Mouse (Mus musculus) heart, embryonic 14.5 days (tissue): ENCODE measurements at regions not wholly inside any gene's neighbourhood (a gene's known extent, or its start where the extent isn't known, plus 50 kb on each side); places are given as distances from the start of the nearest gene placed in this dataset.

ENCODE experiments used
- ATAC-seq: fragments of 200-750 bp; cut with Nextera tagmentation; 2 replicates; pipeline ENCODE4 v1.8.0; 2017; ENCODE audit warnings: low read depth, moderate TSS enrichment; ENCODE audit not compliant: insufficient number of reproducible peaks, insufficient read depth, low FRiP score
- H3K27ac ChIP-seq, 2 experiments: fragments of 200-500 bp in 1 of 2; fragments of 300-500 bp in 1 of 2; sonication (generic) in 1 of 2; replicated peaks in 1 of 2; 2 replicates each; pipeline ENCODE4 v1.5.1; 2012 to 2014; ENCODE audit warnings: low read depth in 2 of 2, low read length in 2 of 2, control low read depth in 1 of 2, mild to moderate bottlenecking in 1 of 2, mixed read lengths in 1 of 2; ENCODE audit not compliant: control insufficient read depth in 1 of 2, insufficient read depth in 1 of 2
- H3K27me3 ChIP-seq: fragments of 300-500 bp; sonication (generic); 2 replicates; pipeline ENCODE4 v1.6.1; 2014; ENCODE audit warnings: mild to moderate bottlenecking, low read length, control low read depth; ENCODE audit not compliant: control insufficient read depth, insufficient read depth
- H3K36me3 ChIP-seq: fragments of 300-500 bp; sonication (generic); 2 replicates; pipeline ENCODE4 v1.6.1; 2014; ENCODE audit warnings: mild to moderate bottlenecking, control low read depth, low read length, mixed read lengths; ENCODE audit not compliant: control insufficient read depth, insufficient read depth
- H3K4me1 ChIP-seq, 2 experiments: fragments of 200-500 bp in 1 of 2; fragments of 300-500 bp in 1 of 2; sonication (generic) in 1 of 2; 2 replicates each; pipeline ENCODE4 v1.6.1; 2012 to 2014; ENCODE audit warnings: low read length in 2 of 2, control low read depth in 1 of 2, mixed read lengths in 1 of 2; ENCODE audit not compliant: control insufficient read depth in 2 of 2, insufficient read depth in 2 of 2
- H3K4me2 ChIP-seq: fragments of 300-500 bp; sonication (generic); 2 replicates; pipeline ENCODE4 v1.6.1; 2014; ENCODE audit warnings: mild to moderate bottlenecking, low read length
- H3K4me3 ChIP-seq, 2 experiments: fragments of 200-500 bp in 1 of 2; fragments of 300-500 bp in 1 of 2; sonication (generic) in 1 of 2; 2 replicates each; pipeline ENCODE4 v1.5.1; 2012 to 2014; ENCODE audit warnings: low read length in 2 of 2, mild to moderate bottlenecking in 2 of 2, control low read depth in 1 of 2, low read depth in 1 of 2, moderate library complexity in 1 of 2; ENCODE audit not compliant: control insufficient read depth in 1 of 2, insufficient read depth in 1 of 2
- H3K9ac ChIP-seq: fragments of 300-500 bp; sonication (generic); 2 replicates; pipeline ENCODE4 v1.6.1; 2014; ENCODE audit warnings: mild to moderate bottlenecking, low read length
- H3K9me3 ChIP-seq: fragments of 300-500 bp; sonication (generic); 2 replicates; pipeline ENCODE4 v1.6.1; 2016; ENCODE audit warnings: low read length, control low read depth; ENCODE audit not compliant: control insufficient read depth
- WGBS: fragments of 180-500 bp; shearing (Covaris S2); extraction: QIAGEN DNeasy Blood & Tissue Kit; methylation state at CpG from one replicate; pipeline ENCODE4 v1.1.7; 2014; 5-methylcytosine and 5-hydroxymethylcytosine counted together

GRCm38 (mm10) chr5:103261406-103261805 is 50.3 kb upstream of the Mapk10 start:
- no peak overlapping the region for H3K27ac ChIP-seq
- H3K9ac ChIP-seq = no peak overlapping the region
- H3K4me1 ChIP-seq = no peaks in the 10 kb centered on the region
- no peaks in the 10 kb centered on the region for H3K36me3 ChIP-seq
- WGBS = 78% methylated on average over 10 of the region's 10 CpGs
- H3K27me3 ChIP-seq = no peaks in the 10 kb centered on the region
- H3K4me3 ChIP-seq = no peak overlapping the region
- H3K9me3 ChIP-seq = no peaks in the 10 kb centered on the region
- ATAC-seq = no peak
- H3K4me2 ChIP-seq = no peak overlapping the region
